Comparison of ENCODE assay signal across 19 mouse cellular contexts in genomic region chr9:41488046-41488445, GRCm38 (mm10).
"Had no signal": no experiment of that assay in that cellular context is flagged by ENCODE, and none has a peak within 500 bp of the region (broad histone marks: within the 10 kb centered on the region; RNA-seq: fewer than 3 reads in every experiment).

No protein-coding gene starts in this region.

- H3K9me3 ChIP-seq: liver, embryonic 13.5 days; megakaryocyte, embryonic 14.5 days; midbrain, embryonic 10.5 days; midbrain, embryonic 13.5 days; neural tube, embryonic 12.5 days; neural tube, embryonic 15.5 days; stomach, embryonic 15.5 days had no signal

- H3K4me3 ChIP-seq: liver, embryonic 13.5 days; megakaryocyte, embryonic 14.5 days; midbrain, embryonic 10.5 days; midbrain, embryonic 13.5 days; neural tube, embryonic 12.5 days; neural tube, embryonic 15.5 days; stomach, embryonic 15.5 days had no signal

- H3K27ac ChIP-seq: liver, embryonic 13.5 days; macrophage; midbrain, embryonic 10.5 days; midbrain, embryonic 13.5 days; neural tube, embryonic 12.5 days; neural tube, embryonic 15.5 days; stomach, embryonic 15.5 days had no signal

- H3K36me3 ChIP-seq: liver, embryonic 13.5 days; stomach, embryonic 15.5 days had no signal

- DNase-seq: kidney, adult 9 months; kidney, postnatal 14 days; kidney, postnatal 4 days; layer of hippocampus, adult 9-11 months; liver, embryonic 13.5 days; lung, adult 2 months; lung, postnatal 14 days; right cerebral cortex, adult 18-20 months; right cerebral cortex, postnatal 14 days; right cerebral cortex, postnatal 4 days; spleen, adult 18-20 months; thymus, postnatal 25 days had no signal

- H3K27me3 ChIP-seq: liver, embryonic 13.5 days; megakaryocyte, embryonic 14.5 days; midbrain, embryonic 13.5 days; neural tube, embryonic 12.5 days; neural tube, embryonic 15.5 days; stomach, embryonic 15.5 days had no signal

- ATAC-seq: midbrain, embryonic 13.5 days had no signal

- H3K4me2 ChIP-seq: liver, embryonic 13.5 days; midbrain, embryonic 13.5 days; neural tube, embryonic 12.5 days; neural tube, embryonic 15.5 days; stomach, embryonic 15.5 days had no signal

- H3K4me1 ChIP-seq: liver, embryonic 13.5 days; megakaryocyte, embryonic 14.5 days; midbrain, embryonic 10.5 days; midbrain, embryonic 13.5 days; neural tube, embryonic 12.5 days; neural tube, embryonic 15.5 days; stomach, embryonic 15.5 days had no signal

- H3K9ac ChIP-seq: liver, embryonic 13.5 days; midbrain, embryonic 13.5 days; neural tube, embryonic 12.5 days; neural tube, embryonic 15.5 days; stomach, embryonic 15.5 days had no signal
